Mouse (Mus musculus): ENCODE data around the gene Gm21679. TPM values are rescaled to one million over a fixed set of nuclear protein-coding genes. Genes with fewer than 3 reads are reported as not detected.
"Not testable (repeated sequence)": the region's sequence is repeated elsewhere in the genome, so short reads cannot be mapped to it uniquely, and the experiment has no call there.

Gm21679 gene
- not detected in 2 replicates for polyA plus RNA-seq (2016; fragmentation: Nextera tagmentation; extraction: Ambion mirVana)

DNA sequence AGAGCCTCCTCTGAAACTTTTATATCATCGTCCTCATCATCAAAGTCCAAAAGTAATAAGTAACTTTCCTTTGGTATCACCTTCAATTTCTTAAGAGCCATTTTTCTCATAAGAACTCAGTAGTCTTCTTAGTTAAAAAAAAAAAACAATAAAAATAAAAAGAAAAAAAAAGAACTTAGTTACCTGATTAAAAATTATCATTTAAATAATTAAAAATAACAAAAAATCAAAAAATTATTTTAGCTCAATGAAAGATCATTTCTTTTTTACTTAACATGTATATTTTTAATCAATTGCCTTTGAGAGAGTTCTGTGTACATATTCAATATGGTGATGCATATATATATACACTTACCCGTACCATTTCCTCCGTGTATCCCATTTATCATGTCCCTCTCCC lies at the start of gene Gm21679:
Gene Gm21679, minus strand, starts transcription at position 101 of the 400 bp plus-strand sequence.
- H3K27ac ChIP-seq (replicated peaks); H3K36me3 ChIP-seq: not testable (repeated sequence)

More for the DNA sequence above, at the start of gene Gm21679:
- no CpG with 5 or more reads among the region's 3 CpGs for WGBS
- ATAC-seq (ENCODE audit: low FRiP score, low read depth); H3K9ac ChIP-seq (replicated peaks); H3K9me3 ChIP-seq; H3K4me1 ChIP-seq; H3K4me2 ChIP-seq (replicated peaks); H3K27me3 ChIP-seq; H3K4me3 ChIP-seq: not testable (repeated sequence)

Measured in midbrain, embryonic 12.5 days (tissue).